Mouse (Mus musculus): ENCODE data around the gene Pmp22.

- TF ChIP-seq GATA1 (IDR thresholded peaks at IDR 0.05; ENCODE audit: borderline replicate concordance, low read length) (no peak), FLI1 (IDR thresholded peaks at IDR 0.05; ENCODE audit: low read length) (no peak)
Measured at GRCm38 (mm10) chr11:63160926-63161325, 32.1 kb downstream of the Pmp22 start.

Data from megakaryocyte, embryonic 14.5 days (primary cell).